Mouse (Mus musculus): ENCODE data around the gene Dlgap1. TPM values are rescaled to one million over a fixed set of nuclear protein-coding genes. Genes with fewer than 3 reads are reported as not detected.
A peak's percentile ranks its signal among the peaks of the same experiment; 100 is the strongest.

Dlgap1 gene
- total RNA-seq, 1 experiment from 2014 or later: 26.8 TPM

DNA sequence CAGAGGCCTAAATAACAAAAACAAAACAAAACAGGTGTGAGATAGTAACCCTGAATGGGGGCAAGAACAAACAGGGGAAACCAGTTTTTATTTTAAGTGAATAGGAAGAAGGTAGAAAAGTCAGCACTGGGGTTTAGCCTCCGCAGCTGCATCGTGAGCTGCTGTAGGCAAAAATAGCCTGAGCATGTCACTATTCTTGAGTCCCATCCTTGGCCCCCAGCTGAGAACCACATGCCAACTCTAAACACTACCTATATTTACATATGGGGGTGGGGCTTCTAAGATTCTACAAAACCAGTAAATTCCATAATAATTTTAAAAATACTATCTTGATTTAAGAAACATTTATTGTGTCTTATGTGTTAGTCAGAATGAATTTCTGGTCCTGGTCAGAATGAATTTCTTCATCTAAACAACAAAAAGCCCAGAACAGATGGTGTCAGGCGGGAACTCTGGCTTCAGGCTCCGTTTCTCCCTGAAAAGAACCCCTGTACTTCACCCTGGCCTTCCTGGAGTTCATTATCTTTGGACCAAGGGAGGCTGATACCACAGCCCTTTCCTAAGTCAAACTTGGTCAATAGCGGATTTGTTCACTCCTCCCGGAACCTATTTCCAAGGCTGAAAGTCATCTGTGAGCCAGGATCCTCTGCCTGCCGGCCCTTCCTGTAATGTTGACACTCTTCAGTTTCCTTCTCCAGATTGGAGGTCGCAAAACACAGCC lies 494.1 kb downstream of the Dlgap1 start:
- no peak for DNase-seq

DNA sequence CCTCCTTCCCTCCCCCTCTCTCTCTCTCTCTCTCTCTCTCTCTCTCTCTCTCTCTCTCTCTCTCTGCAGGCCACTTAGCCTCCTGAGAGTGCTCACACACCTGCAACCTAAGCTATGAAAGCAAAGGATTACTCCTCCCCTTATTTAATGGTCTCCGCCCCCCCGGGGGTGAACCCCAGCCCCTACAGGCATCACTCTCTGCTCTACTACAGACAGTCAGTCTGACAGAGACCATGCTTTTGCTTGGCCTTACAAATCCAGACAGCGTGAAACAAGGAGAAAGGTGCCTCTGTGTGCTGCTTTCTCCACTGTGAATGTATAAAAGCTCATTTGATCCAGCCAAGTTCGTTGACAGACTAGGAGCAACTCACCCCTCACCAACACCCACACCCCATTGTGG lies 497.5 kb downstream of the Dlgap1 start:
- no peak for DNase-seq

DNA sequence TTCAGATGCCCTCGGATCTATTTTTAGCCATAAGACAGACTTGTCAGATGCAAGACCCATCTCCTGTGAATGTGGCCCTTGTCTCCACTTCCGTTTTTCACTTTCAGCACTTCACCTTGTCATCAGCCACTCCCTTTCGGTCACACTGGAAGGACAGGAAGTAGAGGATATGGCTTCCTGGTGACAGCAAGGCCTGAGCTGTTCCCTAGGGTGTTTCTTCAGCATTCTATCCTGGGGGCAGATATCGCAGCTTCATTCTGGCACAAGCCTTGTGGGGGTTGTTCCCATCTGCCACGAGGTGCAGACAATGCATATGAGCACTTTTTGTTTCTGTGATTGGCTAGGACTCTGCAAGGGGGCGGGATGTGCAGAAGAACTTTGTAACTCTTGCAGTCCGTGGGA lies 502.1 kb downstream of the Dlgap1 start:
- no peak for DNase-seq

DNA sequence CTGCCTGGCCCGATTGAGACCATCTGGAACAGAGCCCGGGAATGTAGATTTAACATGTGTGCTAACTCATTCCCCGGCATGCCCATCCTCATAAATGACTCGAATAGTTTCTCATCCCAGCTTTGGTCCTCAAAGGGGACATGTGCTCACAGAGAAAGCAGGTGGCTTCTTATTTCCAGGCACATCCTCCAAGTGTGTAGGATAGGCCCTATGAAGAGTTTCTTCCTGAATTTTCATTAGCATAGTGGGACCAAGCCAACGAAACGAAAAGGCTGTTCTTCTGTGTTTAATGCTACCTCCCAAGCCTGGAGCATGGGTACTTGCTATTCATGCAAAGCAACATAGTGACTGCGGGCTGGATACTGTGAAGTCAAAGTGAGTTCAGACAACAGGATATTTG lies 503.3 kb downstream of the Dlgap1 start:
- no peak for DNase-seq

DNA sequence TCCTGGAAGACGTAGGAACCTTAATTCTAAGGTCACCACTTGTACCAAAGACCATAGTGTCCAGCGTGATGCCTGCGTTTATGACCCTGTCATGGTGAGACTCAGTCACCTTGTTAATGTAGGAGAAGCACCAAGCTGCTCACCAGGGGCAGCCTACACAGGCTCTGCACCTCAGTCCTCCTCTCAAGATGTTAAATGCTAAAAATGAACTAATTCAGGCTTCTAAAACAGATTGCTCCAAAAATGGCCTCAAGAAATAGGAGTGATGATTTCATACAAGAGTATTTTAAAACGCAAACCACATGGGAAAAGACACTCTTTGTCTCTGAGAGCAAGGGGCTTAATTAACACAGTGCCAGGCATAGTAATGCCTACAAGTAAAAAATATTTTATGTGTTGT lies 505.0 kb downstream of the Dlgap1 start:
- no peak for DNase-seq

DNA sequence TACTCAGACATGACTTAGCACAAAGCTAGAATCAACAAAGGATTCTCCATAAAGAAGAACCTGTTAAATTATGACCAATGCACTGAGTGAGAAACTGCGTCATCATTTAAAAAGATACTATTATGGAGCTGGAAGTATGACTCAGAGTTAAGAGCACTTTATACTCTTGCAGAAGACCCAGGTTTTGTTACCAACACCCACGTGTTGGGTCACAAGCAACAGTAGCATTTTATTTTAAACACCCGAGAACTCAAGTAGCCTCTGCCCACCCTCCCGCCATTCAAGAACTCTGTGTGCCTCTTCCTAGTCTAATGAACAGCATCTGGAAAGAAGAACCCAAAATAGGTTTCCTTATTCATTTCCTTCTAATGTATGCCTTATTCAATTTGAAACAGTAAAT lies 514.8 kb downstream of the Dlgap1 start:
- no peak for DNase-seq

DNA sequence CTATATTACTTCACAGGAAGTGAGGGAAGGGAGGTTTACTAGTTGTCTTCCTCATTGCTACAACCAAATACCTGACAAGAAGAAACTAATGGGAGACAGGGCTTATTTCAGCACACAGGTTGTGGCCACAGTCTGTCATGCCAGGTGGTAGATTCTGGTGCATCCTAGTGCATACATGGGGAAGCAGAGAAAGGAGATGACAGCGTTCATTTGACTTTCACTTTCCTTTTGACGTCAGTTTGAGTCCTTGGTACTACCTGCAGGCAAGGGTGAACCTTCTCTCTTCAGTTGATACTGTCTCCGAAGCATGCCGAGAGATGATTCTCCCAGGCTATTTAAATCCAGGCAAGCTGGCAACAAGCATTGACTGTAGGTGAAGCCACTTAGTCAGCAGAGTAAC lies 516.8 kb downstream of the Dlgap1 start:
- DNase-seq: no peak

DNA sequence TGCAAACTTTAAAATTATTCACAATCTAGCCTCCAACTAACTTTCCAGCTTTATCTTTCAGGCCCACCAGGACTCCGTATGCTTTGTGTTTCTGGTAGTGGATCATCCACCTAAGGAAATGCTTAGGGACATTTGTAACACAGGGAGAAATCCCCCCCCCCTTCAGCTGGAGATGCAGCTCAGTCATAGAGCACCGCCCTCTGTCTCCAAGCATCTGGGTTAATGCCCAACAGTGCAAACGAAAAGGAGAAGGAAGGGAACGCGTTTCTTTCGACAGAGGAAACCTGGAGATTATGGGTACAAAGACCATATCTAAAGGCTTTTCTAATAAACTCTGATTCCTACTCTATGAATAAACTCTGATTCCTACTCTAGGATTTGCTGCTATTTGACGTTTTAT lies 517.4 kb downstream of the Dlgap1 start:
- no peak for DNase-seq

DNA sequence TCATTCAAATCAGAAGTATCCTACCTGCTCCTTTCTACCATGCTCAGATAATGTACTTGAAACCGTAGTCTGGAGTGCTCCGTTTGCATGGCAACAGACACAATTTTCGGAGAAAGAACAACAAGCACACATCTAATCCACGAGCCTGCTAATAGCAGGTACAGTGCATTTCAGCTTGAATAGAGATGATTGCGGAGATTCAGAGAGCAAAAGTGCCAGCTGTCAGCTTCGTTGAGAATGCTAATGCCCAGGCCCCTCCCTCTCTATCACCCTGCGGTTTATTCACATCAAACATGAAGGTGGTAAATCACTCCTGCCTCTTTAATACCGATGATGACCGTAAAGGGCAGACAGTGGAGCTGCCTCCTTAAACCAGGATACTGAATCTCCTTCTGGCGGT lies 518.0 kb downstream of the Dlgap1 start:
- no peak for DNase-seq

DNA sequence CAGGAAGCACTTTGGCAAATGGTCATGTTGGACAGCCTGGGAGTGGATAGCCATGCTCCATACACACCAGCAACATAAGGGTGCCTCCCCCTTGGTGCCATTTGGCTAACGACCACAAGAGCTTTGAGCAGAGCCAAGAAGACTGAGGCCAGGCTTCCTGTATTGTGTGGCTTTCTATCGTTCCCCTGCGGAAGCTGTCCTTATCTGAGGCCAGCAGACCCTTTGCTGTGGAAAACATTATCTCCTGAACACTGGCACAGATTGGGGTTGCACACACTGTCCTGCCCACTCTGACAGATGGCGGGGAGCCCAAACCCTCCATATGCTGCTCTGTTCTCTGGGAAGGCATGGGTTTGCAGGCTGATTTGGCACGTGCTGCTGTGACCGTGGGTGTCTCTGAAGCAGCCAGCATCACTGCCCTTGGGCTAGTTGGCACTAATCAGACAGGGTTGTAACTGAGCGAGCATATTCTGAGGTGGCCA lies 520.0 kb downstream of the Dlgap1 start:
- DNase-seq: peak; percentile 34

DNA sequence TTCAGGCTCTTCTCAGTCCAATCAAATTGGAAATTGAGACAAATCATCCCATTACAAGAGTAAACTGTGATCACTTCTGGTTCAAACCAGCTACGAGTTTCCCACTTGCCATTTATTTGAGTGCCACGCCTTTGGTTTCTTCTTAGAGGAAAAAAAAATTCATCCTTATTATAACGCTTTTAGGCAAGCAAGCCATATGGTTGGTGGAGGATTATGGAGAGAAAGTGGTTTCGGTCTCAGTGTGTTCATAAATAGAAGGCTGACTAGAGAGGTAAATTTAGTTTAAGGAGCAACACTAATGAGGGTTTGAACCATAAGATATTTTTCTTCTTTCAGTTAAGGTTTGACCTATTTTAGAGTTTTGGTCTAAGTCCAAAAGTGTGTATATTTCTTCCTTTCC lies 522.7 kb downstream of the Dlgap1 start:
- DNase-seq: no peak

DNA sequence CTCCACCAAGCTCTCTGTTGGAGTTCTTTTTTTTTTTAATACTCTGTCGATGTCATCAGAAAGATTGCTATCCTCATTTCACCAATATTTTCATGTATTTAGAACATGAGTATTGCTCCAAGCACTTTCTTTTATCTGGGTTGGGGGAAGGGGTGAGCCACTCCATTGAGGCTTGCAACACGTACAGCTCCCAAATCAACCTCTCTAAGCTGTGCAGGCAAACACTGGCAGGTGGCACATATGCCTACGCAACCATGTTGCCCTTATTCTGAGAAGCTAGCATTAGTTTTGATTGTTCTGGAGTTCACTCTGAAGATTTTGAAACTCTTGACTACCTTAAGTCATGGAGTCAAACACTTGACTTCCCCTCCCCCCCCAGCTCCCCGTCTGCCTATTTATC lies 525.5 kb downstream of the Dlgap1 start:
- no peak for DNase-seq

DNA sequence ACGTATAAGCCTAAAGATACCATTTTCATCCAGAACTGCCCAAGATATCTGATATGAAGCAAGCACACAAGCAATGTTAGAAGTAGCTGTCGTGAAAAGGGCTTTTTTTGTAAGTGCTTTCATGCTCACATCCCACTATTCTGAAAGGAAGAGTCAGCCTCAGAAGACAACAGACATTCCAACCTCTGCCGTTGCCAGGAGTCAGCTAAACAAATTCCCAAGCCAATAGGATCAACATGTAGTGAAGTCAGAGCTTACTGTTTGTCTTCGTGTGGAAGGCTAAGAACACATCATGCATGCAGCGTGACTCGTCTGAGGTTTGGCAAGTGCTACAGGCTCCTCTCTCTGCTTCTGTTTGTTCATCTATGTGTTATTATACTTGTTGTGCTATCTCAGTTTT lies 529.4 kb downstream of the Dlgap1 start:
- DNase-seq: no peak

DNA sequence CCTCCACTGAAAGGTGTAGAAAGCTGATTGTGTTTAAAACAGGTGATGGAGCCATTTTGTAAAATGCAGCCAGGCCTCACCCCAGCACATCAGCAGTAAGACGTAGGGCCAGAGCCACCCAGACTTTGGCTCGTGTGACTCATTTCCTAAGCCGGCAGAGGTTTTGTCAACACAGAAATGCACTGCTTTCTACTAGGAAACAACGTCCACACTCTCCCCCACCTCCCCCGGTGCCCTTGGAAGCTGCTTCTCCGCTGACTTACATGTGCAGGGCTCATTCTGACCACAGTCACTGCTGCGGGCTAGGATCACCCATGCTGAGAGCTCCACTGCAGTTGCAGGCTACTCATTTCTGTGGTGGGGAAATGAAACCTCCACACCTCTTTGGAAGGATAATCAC lies 533.1 kb downstream of the Dlgap1 start:
- DNase-seq: peak; percentile 69

DNA sequence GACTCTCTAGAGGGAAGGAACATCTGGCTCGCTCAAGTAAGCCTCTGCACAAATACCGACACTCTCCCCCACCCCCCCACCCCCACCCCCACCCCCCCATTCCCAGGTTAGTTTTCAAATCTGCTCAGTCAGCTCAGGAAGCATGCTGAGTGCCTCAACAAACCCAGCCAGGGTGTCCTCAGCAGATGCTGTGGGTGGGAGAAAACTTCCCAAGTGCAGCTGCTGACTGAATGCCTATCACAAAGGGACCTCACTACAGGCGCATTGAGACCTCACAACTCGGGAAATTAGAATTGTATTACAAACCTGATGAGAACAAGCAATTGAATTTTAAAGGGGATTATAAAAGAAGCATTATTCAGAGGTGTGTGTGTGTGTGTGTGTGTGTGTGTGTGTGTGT lies 538.9 kb downstream of the Dlgap1 start:
- DNase-seq: no peak

DNA sequence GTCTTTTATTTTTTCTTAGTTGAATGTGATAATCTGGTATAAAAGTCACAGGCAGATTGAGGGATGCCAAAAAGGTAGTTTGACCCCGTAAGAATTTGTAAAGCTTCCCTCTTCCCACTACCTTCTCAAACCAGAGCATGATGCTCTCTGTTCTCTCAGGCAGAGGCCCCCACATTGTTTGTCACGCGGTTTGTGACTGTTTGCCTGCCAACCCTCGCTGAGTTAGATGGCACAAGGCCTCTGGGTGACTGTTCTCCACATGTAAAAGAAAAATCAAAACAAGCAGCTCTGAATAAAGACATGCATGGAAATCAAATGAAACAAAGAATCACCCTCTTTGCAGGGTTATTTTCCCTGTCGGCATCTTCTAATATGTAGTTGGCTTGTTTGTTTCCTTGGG lies 541.6 kb downstream of the Dlgap1 start:
- no peak for DNase-seq

DNA sequence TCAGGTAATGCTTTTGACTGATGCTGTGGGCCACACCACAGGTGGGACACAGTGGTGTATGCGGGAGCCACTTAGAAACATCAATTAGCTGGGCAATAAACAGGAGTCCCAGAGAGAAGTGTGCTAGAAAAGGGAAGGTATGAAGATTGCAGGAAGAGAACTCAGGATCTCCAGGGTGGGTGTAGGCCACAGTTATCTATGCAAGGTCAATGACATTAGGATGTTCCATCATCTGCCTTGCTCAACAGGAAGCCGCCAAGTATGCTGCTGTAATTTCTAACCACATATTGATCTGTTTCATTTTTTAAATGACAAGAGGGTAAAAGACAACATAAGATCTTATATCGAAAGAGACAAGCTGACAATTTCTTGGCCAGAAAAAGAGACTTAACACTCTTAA lies 542.5 kb downstream of the Dlgap1 start:
- DNase-seq: no peak

DNA sequence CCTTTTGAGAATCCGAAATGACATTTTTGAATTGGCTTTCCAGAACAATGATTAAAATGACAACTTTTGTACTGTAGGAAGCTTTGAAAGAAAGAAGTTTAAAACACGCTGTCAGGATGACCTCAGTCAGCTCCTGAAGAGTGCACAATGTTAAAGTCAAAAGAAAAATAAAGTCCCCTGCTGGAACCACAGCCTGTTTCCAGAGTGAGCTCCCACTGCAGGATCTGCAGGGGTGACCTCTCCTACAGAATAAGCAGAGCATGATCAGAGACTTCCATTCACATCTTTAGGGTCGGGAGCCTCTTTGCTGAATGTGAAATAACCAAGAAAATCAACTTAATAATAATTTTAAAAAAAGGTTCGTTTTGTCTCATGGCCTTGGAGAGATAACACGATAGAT lies 544.9 kb downstream of the Dlgap1 start:
- no peak for DNase-seq

DNA sequence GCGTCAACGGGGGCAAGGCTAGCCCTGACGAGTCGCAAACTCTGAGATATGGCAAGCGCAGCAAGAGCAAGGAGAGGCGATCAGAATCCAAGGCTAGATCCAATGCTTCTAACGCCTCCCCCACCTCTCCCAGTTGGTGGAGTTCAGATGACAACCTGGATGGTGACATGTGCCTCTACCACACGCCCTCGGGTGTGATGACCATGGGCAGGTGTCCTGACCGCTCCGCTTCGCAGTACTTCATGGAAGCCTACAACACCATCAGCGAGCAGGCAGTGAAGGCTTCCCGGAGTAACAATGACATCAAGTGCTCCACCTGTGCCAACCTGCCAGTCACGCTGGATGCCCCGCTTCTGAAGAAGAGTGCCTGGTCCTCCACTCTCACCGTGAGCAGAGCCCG lies 547.6 kb downstream of the Dlgap1 start:
- DNase-seq: no peak

DNA sequence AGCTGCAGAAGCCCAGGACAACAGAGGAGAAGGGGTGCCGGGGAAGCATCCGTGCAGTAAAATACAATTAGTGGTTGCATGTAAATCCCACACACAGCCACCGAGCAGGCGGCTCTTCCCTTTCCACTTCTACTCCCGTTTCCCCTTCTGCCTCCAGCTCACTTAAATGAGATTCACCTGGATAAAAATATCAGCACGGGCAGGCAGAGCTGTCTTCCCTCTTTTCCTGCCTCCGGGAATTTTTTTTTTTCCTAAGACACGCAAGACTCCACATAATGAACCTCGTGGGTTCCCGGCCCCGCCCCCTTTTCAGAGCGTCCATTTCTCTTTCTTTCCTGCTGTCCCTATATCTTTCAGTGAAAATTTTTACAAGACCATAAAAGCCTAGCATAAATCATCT lies 548.5 kb downstream of the Dlgap1 start:
- no peak for DNase-seq

DNA sequence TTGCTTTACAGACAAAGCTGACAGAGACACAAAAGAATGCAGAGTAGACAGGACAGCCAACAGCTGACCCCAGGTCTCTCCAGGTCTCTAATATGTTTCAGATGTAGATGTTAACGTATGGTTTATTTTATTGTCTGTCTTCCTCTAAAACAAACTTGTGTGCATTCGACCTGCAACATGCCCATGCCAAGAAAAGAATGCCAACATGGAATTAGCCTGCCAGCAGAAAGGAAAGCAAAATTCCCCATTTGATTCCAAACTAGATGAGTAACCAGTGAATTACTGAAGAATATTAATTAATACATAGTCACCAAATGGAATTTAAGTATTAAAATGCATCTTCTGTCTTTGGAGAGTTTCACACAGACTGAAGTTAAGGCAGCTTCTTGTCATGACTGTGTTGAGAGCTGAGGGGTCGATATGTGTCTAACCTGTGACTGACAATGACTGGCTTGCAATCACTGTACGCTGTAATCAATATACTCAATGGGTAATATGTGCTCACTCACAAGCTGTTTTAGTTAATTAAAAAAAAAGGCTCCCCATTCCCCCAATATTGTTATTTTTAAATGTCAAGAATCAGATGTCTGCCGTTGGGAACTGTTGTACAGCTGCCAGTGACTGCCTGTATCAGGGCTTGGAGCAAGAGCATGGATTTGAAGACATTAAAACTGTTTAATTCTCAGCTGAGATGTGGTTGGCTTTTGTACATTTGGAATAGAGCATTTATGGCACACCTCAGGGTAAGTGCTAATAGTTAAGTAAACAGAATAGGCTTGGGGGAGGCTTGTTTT lies 552.4 kb downstream of the Dlgap1 start:
- no peak for DNase-seq

DNA sequence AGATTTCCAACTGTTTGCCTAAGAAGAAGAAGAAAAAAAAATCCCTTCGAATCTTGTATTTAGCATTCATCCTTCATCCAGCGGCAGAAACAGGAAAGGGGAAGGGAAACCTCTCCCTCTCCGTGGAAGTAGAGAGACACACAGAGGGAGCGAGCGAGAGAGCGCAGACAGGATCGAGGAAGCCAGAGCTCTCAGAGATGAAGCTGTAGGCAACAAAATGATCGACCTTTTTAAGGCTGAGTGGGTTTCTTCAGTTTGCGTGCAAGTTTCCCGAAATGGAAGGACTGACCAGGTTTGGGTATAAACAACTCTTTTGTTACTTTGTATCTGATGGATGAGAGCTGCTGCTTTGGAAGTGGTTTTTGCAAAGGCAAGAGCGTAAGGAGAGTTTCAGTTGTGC lies 553.1 kb downstream of the Dlgap1 start:
- no peak for DNase-seq

DNA sequence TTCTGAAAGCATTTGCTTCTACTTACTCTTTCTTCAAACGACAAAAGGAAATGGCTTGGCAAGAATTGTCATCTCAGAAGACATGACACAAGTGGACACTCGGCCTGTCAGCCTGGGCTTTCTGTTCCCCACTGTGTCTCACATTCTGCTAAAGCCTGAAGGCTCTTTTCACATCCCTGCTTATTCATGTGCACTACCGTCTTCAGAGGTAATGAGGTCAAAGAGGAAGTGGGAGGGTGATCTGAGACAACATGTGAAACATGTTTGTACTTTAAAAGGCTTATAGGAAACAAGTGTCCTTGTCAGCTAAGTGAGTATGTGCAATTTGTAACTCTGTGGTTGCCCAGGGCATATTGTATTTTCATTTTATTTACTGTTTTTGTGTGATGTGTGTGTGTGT lies 557.1 kb downstream of the Dlgap1 start:
- DNase-seq: no peak

DNA sequence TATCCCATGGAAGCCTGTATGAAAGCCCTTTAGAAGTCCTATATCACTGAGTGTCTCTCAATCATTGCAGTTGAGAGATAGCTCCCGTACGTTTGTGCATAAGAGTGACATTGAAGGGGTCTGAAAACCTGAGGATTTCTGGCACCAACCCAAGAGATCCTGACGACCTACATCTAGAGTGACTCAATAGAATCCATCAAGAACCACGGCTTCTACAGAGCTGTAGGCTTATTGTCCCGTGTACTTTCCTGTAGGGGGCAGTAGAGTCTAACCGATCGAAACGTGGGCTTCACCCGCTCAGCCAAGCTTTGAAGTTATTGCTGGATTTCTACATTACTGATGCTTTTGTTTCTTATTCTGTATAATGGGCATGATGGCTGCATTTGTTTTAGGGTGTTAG lies 558.2 kb downstream of the Dlgap1 start:
- DNase-seq: peak; percentile 58

Data from adrenal gland, postnatal 14 days (tissue).